Mouse (Mus musculus) MEL (cell line): ENCODE results near the gene Crat. TPM values are rescaled to one million over a fixed set of nuclear protein-coding genes. Genes with fewer than 3 reads are reported as not detected.

ENCODE experiments used
- DNase-seq: peaks from one replicate; pipeline ENCODE4 v3.0.0; 2011; ENCODE audit warnings: low read depth, low spot score
- H3K27ac ChIP-seq: 2 replicates; pipeline ENCODE4 v1.5.1; 2012; ENCODE audit warnings: low read depth, mild to moderate bottlenecking, control low read depth, low read length, moderate library complexity; ENCODE audit not compliant: control insufficient read depth
- H3K27me3 ChIP-seq, 2 experiments: fragments of 150-350 bp in 1 of 2; sonication (generic) in 1 of 2; 2 replicates each; pipeline ENCODE4 v1.6.1; 2012; ENCODE audit warnings: low read length in 2 of 2, mild to moderate bottlenecking in 2 of 2, improper control_type of control experiment in 1 of 2, moderate library complexity in 1 of 2; ENCODE audit not compliant: insufficient read depth in 2 of 2, control insufficient read depth in 1 of 2
- H3K36me3 ChIP-seq, 2 experiments: 2 replicates each; pipeline ENCODE4 v1.6.1; 2012 to 2014; ENCODE audit warnings: low read length in 2 of 2, improper control_type of control experiment in 1 of 2, inconsistent platforms in 1 of 2, mild to moderate bottlenecking in 1 of 2; ENCODE audit not compliant: insufficient read depth in 2 of 2, control insufficient read depth in 1 of 2
- H3K4me1 ChIP-seq, 2 experiments: fragments of 150-350 bp in 1 of 2; sonication (generic) in 1 of 2; 2 replicates each; pipeline ENCODE4 v1.6.1; 2012; ENCODE audit warnings: low read length in 2 of 2, improper control_type of control experiment in 1 of 2, mild to moderate bottlenecking in 1 of 2; ENCODE audit not compliant: insufficient read depth in 2 of 2, control insufficient read depth in 1 of 2
- H3K4me3 ChIP-seq, 2 experiments: fragments of 150-350 bp in 1 of 2; sonication (generic) in 1 of 2; 2 replicates each; pipeline ENCODE4 v1.5.1; 2012; ENCODE audit warnings: low read depth in 2 of 2, low read length in 2 of 2, mild to moderate bottlenecking in 2 of 2, moderate library complexity in 2 of 2, control low read depth in 1 of 2, improper control_type of control experiment in 1 of 2; ENCODE audit not compliant: control insufficient read depth in 1 of 2, insufficient read depth in 1 of 2
- H3K79me2 ChIP-seq: 2 replicates; pipeline ENCODE4 v1.6.1; 2012; ENCODE audit warnings: mild to moderate bottlenecking, low read length, moderate library complexity; ENCODE audit not compliant: control insufficient read depth, poor library complexity, insufficient read depth
- H3K9ac ChIP-seq: 2 replicates; pipeline ENCODE4 v1.6.1; 2012; ENCODE audit warnings: low read depth, mild to moderate bottlenecking, control low read depth, low read length, moderate library complexity; ENCODE audit not compliant: control insufficient read depth, poor library complexity, severe bottlenecking
- H3K9me3 ChIP-seq: fragments of 150-350 bp; sonication (generic); replicated peaks from 2 replicates; pipeline ENCODE4 v1.6.1; 2012; ENCODE audit warnings: mild to moderate bottlenecking, low read length, improper control_type of control experiment, moderate library complexity; ENCODE audit not compliant: insufficient read depth
- BHLHE40 ChIP-seq: IDR thresholded peaks from 2 replicates; pipeline ENCODE4 v1.6.1; 2012; ENCODE audit warnings: low read depth, mild to moderate bottlenecking, inconsistent platforms, low read length, improper control_type of control experiment, borderline replicate concordance
- ELF1 ChIP-seq: IDR thresholded peaks from 2 replicates; pipeline ENCODE4 v1.6.1; 2014; ENCODE audit warnings: low read depth, mild to moderate bottlenecking, inconsistent platforms, low read length, improper control_type of control experiment, moderate library complexity
- EP300 ChIP-seq, 2 experiments: IDR thresholded peaks; 2 replicates each; pipeline ENCODE4 v1.6.1; 2011; ENCODE audit warnings: improper control_type of control experiment in 2 of 2, low read length in 2 of 2, low read depth in 1 of 2, mild to moderate bottlenecking in 1 of 2
- ETS1 ChIP-seq: IDR thresholded peaks from 2 replicates; pipeline ENCODE4 v1.6.1; 2012; ENCODE audit warnings: low read depth, mild to moderate bottlenecking, inconsistent platforms, low read length, improper control_type of control experiment, moderate library complexity
- GABPA ChIP-seq: IDR thresholded peaks from 2 replicates; pipeline ENCODE4 v1.6.1; 2012; ENCODE audit warnings: low read depth, mild to moderate bottlenecking, inconsistent platforms, low read length, improper control_type of control experiment, moderate library complexity
- HCFC1 ChIP-seq: IDR thresholded peaks from 2 replicates; pipeline ENCODE4 v1.6.1; 2012; ENCODE audit warnings: low read depth, mild to moderate bottlenecking, inconsistent platforms, low read length, improper control_type of control experiment, moderate library complexity
- KAT2A ChIP-seq: conservative IDR thresholded peaks from 2 replicates; pipeline ENCODE4 v1.6.1; 2012; ENCODE audit warnings: low read depth, low read length, improper control_type of control experiment, inconsistent platforms
- MAX ChIP-seq: IDR thresholded peaks from 2 replicates; pipeline ENCODE4 v1.6.1; 2011; ENCODE audit warnings: low read length, improper control_type of control experiment
- MYB ChIP-seq: IDR thresholded peaks from 2 replicates; pipeline ENCODE4 v1.6.1; 2011; ENCODE audit warnings: mild to moderate bottlenecking, low read depth, low read length, improper control_type of control experiment
- MYC ChIP-seq: IDR thresholded peaks from 2 replicates; pipeline ENCODE4 v1.6.1; 2011; ENCODE audit warnings: low read depth, mild to moderate bottlenecking, low read length, improper control_type of control experiment, moderate library complexity
- POLR2AphosphoS2 ChIP-seq: IDR thresholded peaks from 2 replicates; pipeline ENCODE4 v1.6.1; 2011; ENCODE audit warnings: low read length, improper control_type of control experiment
- POLR2AphosphoS5 ChIP-seq: IDR thresholded peaks from 2 replicates; pipeline ENCODE4 v1.6.1; 2012; ENCODE audit warnings: low read depth, borderline replicate concordance, mild to moderate bottlenecking, inconsistent platforms, low read length, moderate library complexity, mixed read lengths
- RAD21 ChIP-seq: IDR thresholded peaks from 2 replicates; pipeline ENCODE4 v1.6.1; 2011; ENCODE audit warnings: mild to moderate bottlenecking, low read depth, low read length, improper control_type of control experiment
- SIN3A ChIP-seq: IDR thresholded peaks from 2 replicates; pipeline ENCODE4 v1.6.1; 2012; ENCODE audit warnings: low read length, improper control_type of control experiment, inconsistent platforms
- TAL1 ChIP-seq: IDR thresholded peaks from 2 replicates; pipeline ENCODE4 v1.6.1; 2012; ENCODE audit warnings: mild to moderate bottlenecking, inconsistent platforms, low read length, moderate library complexity, mixed read lengths
- TBP ChIP-seq: IDR thresholded peaks from 2 replicates; pipeline ENCODE4 v1.8.0; 2011; ENCODE audit warnings: low read depth, low read length, improper control_type of control experiment
- UBTF ChIP-seq: IDR thresholded peaks from 2 replicates; pipeline ENCODE4 v1.6.1; 2012; ENCODE audit warnings: low read depth, mild to moderate bottlenecking, inconsistent platforms, low read length, improper control_type of control experiment, moderate library complexity, borderline replicate concordance; ENCODE audit not compliant: insufficient read depth
- USF2 ChIP-seq, 2 experiments: IDR thresholded peaks; 2 replicates each; pipeline ENCODE4 v1.6.1; 2011 to 2012; ENCODE audit warnings: improper control_type of control experiment in 2 of 2, low read length in 2 of 2, borderline replicate concordance in 1 of 2, inconsistent platforms in 1 of 2, low read depth in 1 of 2, mild to moderate bottlenecking in 1 of 2; ENCODE audit not compliant: insufficient read depth in 1 of 2
- ZMIZ1 ChIP-seq: IDR thresholded peaks from 2 replicates; pipeline ENCODE4 v1.6.1; 2012; ENCODE audit warnings: low read depth, mild to moderate bottlenecking, inconsistent platforms, low read length, improper control_type of control experiment, moderate library complexity
- polyA plus RNA-seq, 2 experiments: library from polyadenylated mRNA; stranded (reverse) in 1 of 2; unstranded in 1 of 2; fragments of >175 nt in 1 of 2; fragments of >200 nt in 1 of 2; gene quantifications; 2 replicates each; pipeline versions ENCODE4 v1.2.1 to v1.2.4; 2012; ENCODE audit warnings: low replicate concordance in 2 of 2, low read depth in 1 of 2; ENCODE audit not compliant: insufficient read length in 2 of 2, insufficient read depth in 1 of 2, missing spikeins in 1 of 2
- total RNA-seq: library from RNA; depleted of rRNA; stranded (reverse); fragments of 300-350 nt; gene quantifications from 2 replicates; pipeline ENCODE4 v1.2.3, GENCODE M21; 2012

Gene Crat
- total and polyA plus RNA-seq, 3 experiments, result 22.0 to 93.9 TPM; not detected in 1

- H3K36me3 ChIP-seq, result no peaks in the 10 kb centered on the region; a peak in 1 of 4 replicates
- no peak overlapping the region for H3K9ac ChIP-seq
- H3K4me1 ChIP-seq, result no peaks in the 10 kb centered on the region
- H3K27ac ChIP-seq, result no peak overlapping the region
- no peak overlapping the region for H3K4me3 ChIP-seq
- H3K9me3 ChIP-seq, result no peaks in the 10 kb centered on the region
- no peaks in the 10 kb centered on the region for H3K79me2 ChIP-seq
- DNase-seq, result no peak
- no peaks in the 10 kb centered on the region for H3K27me3 ChIP-seq
- no peak for TF ChIP-seq MYC
- TF ChIP-seq GABPA, result no peak
- TF ChIP-seq MAX, result no peak
- TF ChIP-seq BHLHE40, result no peak
- no peak for TF ChIP-seq USF2 (IDR thresholded peaks at IDR 0.05; ENCODE audit: borderline replicate concordance in 1 of 2, insufficient read depth in 1 of 2, low read depth in 1 of 2, low read length in 2 of 2)
- no peak for TF ChIP-seq EP300 (IDR thresholded peaks at IDR 0.05; ENCODE audit: low read depth in 1 of 2, low read length in 2 of 2)
- no peak for TF ChIP-seq KAT2A
- TF ChIP-seq TAL1, result no peak
- no peak for TF ChIP-seq ELF1
- TF ChIP-seq TBP, result no peak
- no peak for TF ChIP-seq MYB
Measured at GRCm38 (mm10) chr2:30381377-30381725, 34.3 kb downstream of the Crat start.

GRCm38 (mm10) chr2:30380564-30381376, 34.8 kb downstream of the Crat start:
- Histone ChIP-seq H3K79me2 (no peaks in the 10 kb centered on the region), H3K4me3 (no peak overlapping the region), H3K27ac (no peak overlapping the region), H3K27me3 (no peaks in the 10 kb centered on the region), H3K9ac (no peak overlapping the region), H3K9me3 (no peaks in the 10 kb centered on the region), H3K4me1 (no peaks in the 10 kb centered on the region), H3K36me3 (no peaks in the 10 kb centered on the region; a peak in 1 of 4 replicates)
- TF ChIP-seq RAD21 (no peak), ETS1 (no peak), POLR2AphosphoS2 (no peak), EP300 (IDR thresholded peaks at IDR 0.05; ENCODE audit: low read depth in 1 of 2, low read length in 2 of 2) (no peak), UBTF (no peak), HCFC1 (no peak), KAT2A (no peak), BHLHE40 (no peak), SIN3A (no peak), ZMIZ1 (no peak), MYC (no peak), POLR2AphosphoS5 (no peak)
- no peak for DNase-seq
